ENCODE assay signal across 21 mouse cellular contexts in genomic region chr7:136397101-136397500, GRCm38 (mm10).
DNase-seq lines count a peak whose midpoint lies in the region; TF ChIP-seq lines count a peak whose summit lies in the region.
"Had no signal": no experiment of that assay in that cellular context is flagged by ENCODE, and none has a peak within 500 bp of the region (broad histone marks: within the 10 kb centered on the region; RNA-seq: fewer than 3 reads in every experiment).

No protein-coding gene starts in this region.

- H3K4me1 ChIP-seq in heart, embryonic 10.5 days, result 0 out of 2 replicates have a peak, but pooled peaks cover 3% of the 10 kb centered on the region
- peaks cover 3% of the 10 kb centered on the region; the same call in 1 of the 2 replicates for H3K4me1 ChIP-seq in kidney, adult 2 months (ENCODE audit: control insufficient read depth, insufficient read depth, low read length)
- no peaks in the 10 kb centered on the region for H3K4me1 ChIP-seq in limb, embryonic 10.5 days
- H3K4me1 ChIP-seq: hindbrain, embryonic 12.5 days had no signal

- DNase-seq in heart, embryonic 10.5 days (ENCODE audit: low spot score), result peak; percentile 45
- no peak for DNase-seq in heart, adult 18-20 months
- DNase-seq in kidney, adult 2 months, result peak; percentile 61
- DNase-seq in kidney, postnatal 14 days, result no peak
- peak; percentile 35 to 41 for DNase-seq in kidney, postnatal 36 days
- no peak for DNase-seq in kidney, postnatal 4 days
- DNase-seq in limb, embryonic 10.5 days (ENCODE audit: low spot score), result no peak
- DNase-seq: adrenal gland, postnatal 10 days; adrenal gland, postnatal 36 days; B cell, adult 2 months; cerebellum, adult 18-20 months; cerebellum, adult 9-10 months; cerebellum, postnatal 14 days; gastrocnemius, postnatal 10 days; gastrocnemius, postnatal 36 days had no signal

- no peak for TF ChIP-seq POLR2A in kidney, adult 2 months (IDR thresholded peaks at IDR 0.05; ENCODE audit: low read depth, low read length)

- WGBS in heart, embryonic 10.5 days, result 84% methylated on average over 4 of the region's 4 CpGs
- WGBS in kidney, adult 2 months, result 81% methylated on average over 4 of the region's 4 CpGs
- WGBS in limb, embryonic 10.5 days, result 93% methylated on average over 4 of the region's 4 CpGs

- H3K27ac ChIP-seq in heart, embryonic 10.5 days, result no peak overlapping the region
- H3K27ac ChIP-seq in kidney, adult 2 months (ENCODE audit: insufficient read depth, low read depth, low read length), result no peak overlapping the region
- H3K27ac ChIP-seq in limb, embryonic 10.5 days, result 0 out of 2 replicates have a peak overlapping the region, but pooled peaks have one; percentile 33
- H3K27ac ChIP-seq: forebrain, embryonic 10.5 days; forebrain, embryonic 13.5 days; hindbrain, embryonic 12.5 days; hindbrain, embryonic 15.5 days had no signal

- no peak overlapping the region for H3K4me3 ChIP-seq in heart, embryonic 10.5 days
- H3K4me3 ChIP-seq in kidney, adult 2 months (ENCODE audit: insufficient read depth, low read depth, low read length), result no peak overlapping the region
- H3K4me3 ChIP-seq in limb, embryonic 10.5 days, result no peak overlapping the region
- H3K4me3 ChIP-seq: forebrain, embryonic 10.5 days; forebrain, embryonic 13.5 days; hindbrain, embryonic 12.5 days; hindbrain, embryonic 15.5 days had no signal

- H3K36me3 ChIP-seq in heart, embryonic 10.5 days, result no peaks in the 10 kb centered on the region
- H3K36me3 ChIP-seq in kidney, adult 2 months (ENCODE audit: control insufficient read depth, insufficient read depth, low read length), result no peaks in the 10 kb centered on the region
- no peaks in the 10 kb centered on the region for H3K36me3 ChIP-seq in limb, embryonic 10.5 days
- H3K36me3 ChIP-seq: forebrain, embryonic 10.5 days; G1E; hindbrain, embryonic 12.5 days; hindbrain, embryonic 15.5 days had no signal

- H3K27me3 ChIP-seq in heart, embryonic 10.5 days (ENCODE audit: insufficient read depth, poor library complexity, severe bottlenecking), result no peaks in the 10 kb centered on the region
- no peaks in the 10 kb centered on the region for H3K27me3 ChIP-seq in kidney, adult 2 months (replicated peaks; ENCODE audit: control insufficient read depth, insufficient read depth, low read length)
- H3K27me3 ChIP-seq in limb, embryonic 10.5 days (ENCODE audit: low read depth, poor library complexity, severe bottlenecking), result peaks cover 20% of the 10 kb centered on the region
- H3K27me3 ChIP-seq: forebrain, embryonic 13.5 days; hindbrain, embryonic 12.5 days; hindbrain, embryonic 15.5 days; Patski had no signal

- TF ChIP-seq CTCF in kidney, adult 2 months (conservative IDR thresholded peaks at IDR 0.05; ENCODE audit: insufficient read depth, insufficient read length, low read depth, low read length), result no peak

- no peaks in the 10 kb centered on the region for H3K9me3 ChIP-seq in heart, embryonic 10.5 days
- H3K9me3 ChIP-seq in limb, embryonic 10.5 days (replicated peaks), result no peaks in the 10 kb centered on the region
- H3K9me3 ChIP-seq: forebrain, embryonic 10.5 days; forebrain, embryonic 13.5 days; hindbrain, embryonic 12.5 days; hindbrain, embryonic 15.5 days had no signal

Comparison
In these comparisons a context has a peak if more than half of its experiments do, and no peak if none do; other contexts are left out.
1. DNase-seq: peak in heart, embryonic 10.5 days (single experiment), kidney, adult 2 months (single experiment) and kidney, postnatal 36 days (2 of 2); none in heart, adult 18-20 months (0 of 2), kidney, postnatal 14 days (single experiment), kidney, postnatal 4 days (0 of 2) and limb, embryonic 10.5 days (single experiment).